Mouse (Mus musculus) neural tube, embryonic 14.5 days (tissue): ENCODE results near the gene Pan3. TPM values are rescaled to one million over a fixed set of nuclear protein-coding genes. Genes with fewer than 3 reads are reported as not detected.

Experiments
- ATAC-seq: fragments of 200-750 bp; cut with Nextera tagmentation; 2 replicates; pipeline ENCODE4 v1.8.0; 2017; ENCODE audit warnings: low read depth, mild to moderate bottlenecking, moderate TSS enrichment, moderate library complexity
- H3K27ac ChIP-seq: fragments of 300-500 bp; sonication (generic); 2 replicates; pipeline ENCODE4 v1.5.1; 2014; ENCODE audit warnings: low read depth, mild to moderate bottlenecking, control low read depth, low read length, moderate library complexity, mixed read lengths
- H3K27me3 ChIP-seq: fragments of 300-500 bp; sonication (generic); 2 replicates; pipeline ENCODE4 v1.6.1; 2014; ENCODE audit warnings: low read length; ENCODE audit not compliant: control insufficient read depth, insufficient read depth
- H3K36me3 ChIP-seq: fragments of 300-500 bp; sonication (generic); 2 replicates; pipeline ENCODE4 v1.6.1; 2014; ENCODE audit warnings: low read length, mixed read lengths; ENCODE audit not compliant: control insufficient read depth, insufficient read depth
- H3K4me1 ChIP-seq: fragments of 300-500 bp; sonication (generic); 2 replicates; pipeline ENCODE4 v1.6.1; 2014; ENCODE audit warnings: low read length; ENCODE audit not compliant: control insufficient read depth, insufficient read depth
- H3K4me2 ChIP-seq: fragments of 300-500 bp; sonication (generic); 2 replicates; pipeline ENCODE4 v1.6.1; 2014; ENCODE audit warnings: mild to moderate bottlenecking, low read depth, low read length, control low read depth
- H3K4me3 ChIP-seq: fragments of 300-500 bp; sonication (generic); 2 replicates; pipeline ENCODE4 v1.5.1; 2014; ENCODE audit warnings: low read depth, low read length, control low read depth, mixed read lengths
- H3K9ac ChIP-seq: fragments of 300-500 bp; sonication (generic); replicated peaks from 2 replicates; pipeline ENCODE4 v1.6.1; 2014; ENCODE audit warnings: low read depth, mild to moderate bottlenecking, control low read depth, low read length, mixed read lengths
- H3K9me3 ChIP-seq: fragments of 300-500 bp; sonication (generic); 2 replicates; pipeline ENCODE4 v1.6.1; 2016; ENCODE audit warnings: low read length; ENCODE audit not compliant: control insufficient read depth
- WGBS: fragments of 180-500 bp; shearing (Covaris S2); extraction: QIAGEN DNeasy Blood & Tissue Kit; methylation state at CpG from one replicate; pipeline ENCODE4 v1.1.7; 2014; 5-methylcytosine and 5-hydroxymethylcytosine counted together
- polyA plus RNA-seq: library from polyadenylated mRNA; unstranded; fragments of >200 nt; fragmentation: Nextera tagmentation; extraction: Ambion mirVana; gene quantifications from 2 replicates; pipeline ENCODE4 v1.2.1, GENCODE M21; 2014

The Pan3 gene
- polyA plus RNA-seq, 1 experiment from 2014 or later = 62.8 TPM

DNA sequence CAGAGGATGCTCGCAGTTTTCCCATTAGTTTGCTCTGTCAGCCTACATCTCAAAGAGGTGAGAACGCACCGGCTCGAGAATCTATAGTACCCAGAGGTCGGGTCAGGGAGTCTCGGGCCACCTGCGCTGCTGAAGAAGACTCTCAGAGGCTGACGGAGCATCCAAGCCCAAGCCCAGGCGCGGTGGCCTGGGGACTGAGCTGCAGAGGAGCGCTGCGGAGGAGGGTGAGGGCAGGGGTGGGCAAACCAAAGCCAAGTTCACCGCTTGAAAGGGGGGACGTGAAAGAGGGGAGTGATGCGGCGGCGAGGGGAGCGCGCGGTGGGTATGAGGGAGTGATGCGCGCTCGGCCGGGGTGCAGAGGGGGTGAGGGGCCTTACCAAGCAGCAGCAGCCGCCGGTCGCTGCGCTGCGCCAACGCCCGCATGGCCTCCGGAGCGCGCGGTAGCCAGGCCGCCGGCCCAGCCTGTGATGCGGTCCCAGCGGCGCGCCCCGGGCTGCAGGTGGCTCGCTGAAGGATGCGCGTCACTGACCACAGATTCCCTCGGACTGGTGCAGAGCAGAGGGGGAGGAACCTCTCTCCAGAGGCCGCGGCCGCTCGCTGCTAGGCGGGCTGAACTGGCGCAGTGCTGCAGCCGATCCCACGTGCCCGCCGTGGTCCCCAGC, 30.0 kb upstream of the Pan3 start, which contains the start of gene Flt3:
Gene Flt3, minus strand, starts transcription at position 647 of the 662 bp plus-strand sequence.
- under 1% methylated on average over 52 of the region's 56 CpGs for WGBS
- Histone ChIP-seq H3K36me3 (no peaks in the 10 kb centered on the region), H3K4me2 (peak within 1 kb of the TSS; percentile 87), H3K4me1 (peaks cover 7% of the 10 kb centered on the region; the same call in 1 of the 2 replicates), H3K4me3 (peak within 1 kb of the TSS; percentile 43), H3K27ac (no peak within 1 kb of the TSS), H3K27me3 (peaks cover 35% of the 10 kb centered on the region), H3K9ac (peak within 1 kb of the TSS; percentile 61), H3K9me3 (no peaks in the 10 kb centered on the region)
- ATAC-seq = peak; percentile 84

DNA sequence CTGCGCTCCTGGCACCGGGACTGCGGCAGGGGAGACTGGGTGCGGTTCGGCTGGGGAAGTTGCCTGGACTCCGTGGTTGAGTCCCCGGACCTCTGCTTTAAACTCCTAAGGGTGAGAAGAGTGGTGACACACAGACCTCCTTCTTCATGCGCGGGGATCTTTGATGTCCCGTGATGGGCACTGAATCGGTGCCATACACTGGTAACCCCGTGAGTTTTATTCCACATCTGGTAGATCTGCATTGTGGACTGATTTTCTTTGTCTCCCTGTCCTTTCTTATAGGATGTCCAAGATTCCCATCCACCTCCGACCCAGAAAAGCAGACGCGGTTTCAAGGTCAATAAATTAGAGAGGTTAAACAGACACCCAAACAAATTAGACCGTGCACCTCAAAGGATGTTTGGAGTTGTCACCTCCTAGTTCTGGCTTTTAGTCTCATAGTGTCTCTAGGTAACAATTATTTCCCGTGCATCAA, 29.4 kb upstream of the Pan3 start:
- 2% methylated on average over 17 of the region's 17 CpGs for WGBS
- no peaks in the 10 kb centered on the region for H3K36me3 ChIP-seq
- H3K9me3 ChIP-seq = no peaks in the 10 kb centered on the region
- H3K4me3 ChIP-seq = peak overlapping the region; percentile 43
- no peak overlapping the region for H3K27ac ChIP-seq
- ATAC-seq = 0 out of 2 replicates have a peak, but pooled peaks have one; percentile 11
- peak overlapping the region; percentile 61 for H3K9ac ChIP-seq
- peaks cover 35% of the 10 kb centered on the region for H3K27me3 ChIP-seq
- H3K4me2 ChIP-seq = peak overlapping the region; percentile 87
- H3K4me1 ChIP-seq = peaks cover 7% of the 10 kb centered on the region; the same call in 1 of the 2 replicates

DNA sequence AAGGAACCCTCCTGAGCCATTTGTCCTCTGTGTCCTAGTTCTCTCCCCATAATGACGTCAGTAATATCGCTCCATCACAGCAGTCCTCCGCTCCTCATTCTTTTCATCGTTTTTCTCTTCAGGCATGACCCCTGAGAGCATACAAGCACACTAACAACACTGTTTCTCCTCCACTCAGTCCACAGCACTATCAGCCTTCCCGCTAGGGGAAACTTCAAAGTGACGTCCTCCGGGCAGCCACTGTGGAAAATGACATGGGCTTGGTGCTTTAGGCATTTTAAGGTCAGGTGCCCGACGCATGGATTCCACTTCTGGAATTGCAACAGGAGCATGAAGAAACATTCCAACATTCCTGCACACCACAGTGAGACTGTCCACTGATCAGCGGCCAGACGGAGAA, 28.9 kb upstream of the Pan3 start:
- ATAC-seq = no peak
- no peaks in the 10 kb centered on the region for H3K36me3 ChIP-seq
- peak overlapping the region; percentile 43; the same call in 1 of the 2 replicates for H3K4me3 ChIP-seq
- H3K27me3 ChIP-seq = peaks cover 35% of the 10 kb centered on the region
- H3K4me2 ChIP-seq = peak overlapping the region; percentile 87; the same call in 1 of the 2 replicates
- no peak overlapping the region for H3K27ac ChIP-seq
- no peaks in the 10 kb centered on the region for H3K9me3 ChIP-seq
- H3K4me1 ChIP-seq = peaks cover 7% of the 10 kb centered on the region; the same call in 1 of the 2 replicates
- peak overlapping the region; percentile 28; the same call in 1 of the 2 replicates for H3K9ac ChIP-seq
- WGBS = 28% methylated on average over 11 of the region's 11 CpGs

DNA sequence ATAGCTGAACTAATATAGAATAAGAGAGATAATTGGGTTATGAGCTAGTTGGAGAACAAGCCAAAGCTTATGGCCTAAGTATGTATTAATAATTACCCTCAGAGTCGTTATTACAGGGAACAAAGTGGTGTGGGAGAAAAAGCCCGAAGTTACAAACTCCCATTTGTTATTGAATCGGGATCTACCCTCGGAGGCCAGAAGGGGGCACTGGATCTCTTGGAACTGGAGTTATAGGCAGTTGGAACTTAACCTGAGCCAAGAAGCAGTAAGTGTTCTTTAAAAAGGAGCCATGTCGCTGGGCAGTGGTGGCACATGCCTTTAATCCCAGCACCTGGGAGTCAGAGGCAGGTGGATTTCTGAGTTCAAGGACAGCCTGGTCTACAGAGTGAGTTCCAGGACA, 27.5 kb upstream of the Pan3 start:
- no peak for ATAC-seq
- Histone ChIP-seq H3K9ac (no peak overlapping the region), H3K4me1 (peaks cover 7% of the 10 kb centered on the region; the same call in 1 of the 2 replicates), H3K36me3 (no peaks in the 10 kb centered on the region), H3K9me3 (no peaks in the 10 kb centered on the region), H3K27me3 (peaks cover 35% of the 10 kb centered on the region), H3K4me2 (no peak overlapping the region), H3K4me3 (no peak overlapping the region), H3K27ac (no peak overlapping the region)
- 18% methylated on average over 5 of the region's 5 CpGs for WGBS

DNA sequence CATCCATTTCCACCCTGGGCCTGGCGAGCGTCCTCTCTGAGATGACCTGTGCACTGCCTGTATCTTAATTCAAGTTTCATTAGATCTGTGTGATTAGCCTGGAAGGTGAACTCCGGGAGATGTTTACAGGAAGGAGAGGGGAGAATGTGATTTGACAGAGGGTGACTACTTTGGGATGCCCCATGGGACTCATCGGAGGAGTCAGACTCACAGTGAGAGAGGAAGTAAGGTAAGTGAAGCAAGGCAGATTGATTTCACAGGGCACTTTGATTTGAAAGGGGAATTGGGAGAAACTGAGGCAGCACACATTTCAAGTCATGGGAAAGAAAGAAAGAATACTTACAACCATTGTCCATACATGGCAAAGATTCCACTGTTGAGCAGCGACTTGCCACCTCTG, 23.8 kb upstream of the Pan3 start:
- no peaks in the 10 kb centered on the region for H3K36me3 ChIP-seq
- H3K9ac ChIP-seq = no peak overlapping the region
- no peaks in the 10 kb centered on the region for H3K4me1 ChIP-seq
- H3K4me3 ChIP-seq = no peak overlapping the region
- no peak overlapping the region for H3K27ac ChIP-seq
- no peak overlapping the region for H3K4me2 ChIP-seq
- WGBS = 80% methylated on average over 5 of the region's 5 CpGs
- H3K9me3 ChIP-seq = no peaks in the 10 kb centered on the region
- peaks cover 12% of the 10 kb centered on the region; the same call in 1 of the 2 replicates for H3K27me3 ChIP-seq
- no peak for ATAC-seq

DNA sequence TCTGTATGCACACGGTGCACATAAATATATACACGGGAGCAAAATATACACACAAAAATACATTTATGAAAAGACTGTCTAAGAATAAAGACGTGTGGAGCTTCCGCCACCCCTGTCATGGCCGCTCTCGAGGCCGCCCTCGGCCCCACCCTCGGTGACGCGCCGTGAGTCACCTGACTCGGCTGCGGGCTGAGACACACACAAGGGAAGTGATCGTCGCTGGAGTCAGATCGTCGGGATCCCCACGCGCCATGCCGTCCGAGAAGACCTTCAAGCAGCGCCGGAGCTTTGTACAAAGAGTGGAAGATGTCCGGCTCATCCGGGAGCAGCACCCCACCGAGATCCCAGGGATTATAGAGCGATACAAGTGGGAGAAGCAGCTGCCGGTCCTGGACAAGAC, 21.2 kb upstream of the Pan3 start:
- H3K9ac ChIP-seq = no peak overlapping the region
- no peaks in the 10 kb centered on the region for H3K4me1 ChIP-seq
- ATAC-seq = no peak
- no peaks in the 10 kb centered on the region for H3K36me3 ChIP-seq
- no peak overlapping the region for H3K4me3 ChIP-seq
- H3K27me3 ChIP-seq = no peaks in the 10 kb centered on the region
- no peak overlapping the region for H3K4me2 ChIP-seq
- H3K9me3 ChIP-seq = no peaks in the 10 kb centered on the region
- no peak overlapping the region for H3K27ac ChIP-seq
- 60% methylated on average over 29 of the region's 29 CpGs for WGBS

DNA sequence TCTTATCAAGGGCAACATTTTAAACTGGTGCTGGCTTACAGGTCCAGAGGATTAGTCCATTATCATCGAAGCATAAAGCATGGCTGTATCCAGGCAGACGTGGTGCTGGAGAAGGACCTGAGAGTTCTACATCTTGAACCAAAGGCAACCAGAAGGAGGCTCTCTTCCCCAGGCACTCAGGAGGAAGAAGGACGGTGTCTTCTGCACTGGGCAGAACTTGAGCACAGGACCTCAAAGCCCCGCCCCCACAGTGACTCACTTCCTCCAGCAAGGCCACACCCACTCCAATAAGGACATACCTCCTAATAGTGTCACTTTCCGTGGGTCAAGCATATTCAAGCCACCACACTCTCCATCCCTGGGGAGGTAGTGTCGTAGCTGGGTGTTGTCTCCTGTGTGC, 19.4 kb upstream of the Pan3 start:
- no peaks in the 10 kb centered on the region for H3K4me1 ChIP-seq
- H3K9ac ChIP-seq = no peak overlapping the region
- no peak overlapping the region for H3K4me2 ChIP-seq
- no peak overlapping the region for H3K4me3 ChIP-seq
- H3K27ac ChIP-seq = no peak overlapping the region
- no peak for ATAC-seq
- no peaks in the 10 kb centered on the region for H3K9me3 ChIP-seq
- H3K36me3 ChIP-seq = no peaks in the 10 kb centered on the region
- WGBS = 85% methylated on average over 6 of the region's 6 CpGs
- no peaks in the 10 kb centered on the region for H3K27me3 ChIP-seq

DNA sequence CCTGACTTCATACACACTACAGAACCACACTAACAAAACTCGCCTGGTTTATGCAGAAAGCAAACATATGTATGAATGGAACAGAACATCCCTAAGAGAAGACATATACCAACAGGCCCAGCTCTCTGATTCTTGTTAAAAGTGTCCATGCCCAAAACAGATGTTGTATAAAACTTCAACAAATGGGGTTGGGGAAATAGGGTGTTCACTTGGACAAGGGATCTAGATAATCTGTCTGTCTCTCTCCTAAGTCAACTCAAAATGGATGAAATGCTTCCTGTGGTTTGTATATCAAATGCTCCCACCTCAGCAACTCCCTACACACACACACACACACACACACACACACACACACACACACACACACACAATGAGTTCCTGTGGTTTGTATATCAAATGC, 12.0 kb upstream of the Pan3 start:
- H3K4me1 ChIP-seq = no peaks in the 10 kb centered on the region
- no peaks in the 10 kb centered on the region for H3K27me3 ChIP-seq
- WGBS = 88% methylated on average over 1 of the region's 1 CpGs
- no peak for ATAC-seq
- no peak overlapping the region for H3K4me3 ChIP-seq
- H3K9me3 ChIP-seq = no peaks in the 10 kb centered on the region
- no peak overlapping the region for H3K9ac ChIP-seq
- no peak overlapping the region for H3K27ac ChIP-seq
- no peak overlapping the region for H3K4me2 ChIP-seq
- no peaks in the 10 kb centered on the region for H3K36me3 ChIP-seq

DNA sequence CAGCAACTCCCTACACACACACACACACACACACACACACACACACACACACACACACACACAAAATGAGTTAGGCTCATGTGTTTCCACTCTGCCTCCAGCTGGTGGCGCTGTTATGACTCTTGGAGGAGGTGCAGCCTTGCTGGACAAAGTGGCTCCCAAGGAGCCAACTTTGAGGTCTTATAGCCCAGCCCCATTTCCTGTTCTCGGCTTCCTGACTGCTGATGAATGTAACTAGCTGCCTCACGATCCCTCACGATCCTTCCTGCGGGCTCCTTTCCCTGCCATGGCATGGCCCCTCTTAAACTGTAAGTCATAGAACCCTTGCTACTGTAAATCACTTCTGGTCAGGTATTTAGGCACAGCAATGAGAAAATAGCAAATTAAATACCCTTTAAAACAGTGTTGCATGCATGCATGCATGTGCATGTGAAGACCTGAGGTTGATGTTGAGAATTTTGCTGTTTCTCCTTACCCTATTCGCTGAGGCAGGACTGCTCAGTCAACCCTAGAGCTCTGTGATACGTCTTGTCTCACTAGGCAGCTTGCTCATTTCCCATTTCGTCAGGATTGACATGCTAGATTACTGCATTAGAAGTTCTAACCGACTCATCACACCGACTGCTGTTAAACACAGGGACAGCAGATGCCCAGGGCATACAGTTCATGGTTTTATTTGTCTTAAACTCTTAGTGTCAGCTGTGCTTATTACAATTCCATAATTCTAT, 11.4 kb upstream of the Pan3 start:
- Histone ChIP-seq H3K4me2 (no peak overlapping the region), H3K9me3 (no peaks in the 10 kb centered on the region), H3K4me1 (no peaks in the 10 kb centered on the region), H3K4me3 (no peak overlapping the region), H3K27ac (no peak overlapping the region), H3K36me3 (no peaks in the 10 kb centered on the region), H3K27me3 (no peaks in the 10 kb centered on the region), H3K9ac (no peak overlapping the region)
- ATAC-seq = no peak
- WGBS = 51% methylated on average over 10 of the region's 10 CpGs
